Mouse (Mus musculus): ENCODE results near the gene Hibch. TPM values are rescaled to one million over a fixed set of nuclear protein-coding genes. Genes with fewer than 3 reads are reported as not detected.
"Not testable (repeated sequence)": the region's sequence is repeated elsewhere in the genome, so short reads cannot be mapped to it uniquely, and the experiment has no call there.

Hibch gene
- polyA plus RNA-seq, 1 experiment from 2014 or later, result 29.0 TPM

DNA sequence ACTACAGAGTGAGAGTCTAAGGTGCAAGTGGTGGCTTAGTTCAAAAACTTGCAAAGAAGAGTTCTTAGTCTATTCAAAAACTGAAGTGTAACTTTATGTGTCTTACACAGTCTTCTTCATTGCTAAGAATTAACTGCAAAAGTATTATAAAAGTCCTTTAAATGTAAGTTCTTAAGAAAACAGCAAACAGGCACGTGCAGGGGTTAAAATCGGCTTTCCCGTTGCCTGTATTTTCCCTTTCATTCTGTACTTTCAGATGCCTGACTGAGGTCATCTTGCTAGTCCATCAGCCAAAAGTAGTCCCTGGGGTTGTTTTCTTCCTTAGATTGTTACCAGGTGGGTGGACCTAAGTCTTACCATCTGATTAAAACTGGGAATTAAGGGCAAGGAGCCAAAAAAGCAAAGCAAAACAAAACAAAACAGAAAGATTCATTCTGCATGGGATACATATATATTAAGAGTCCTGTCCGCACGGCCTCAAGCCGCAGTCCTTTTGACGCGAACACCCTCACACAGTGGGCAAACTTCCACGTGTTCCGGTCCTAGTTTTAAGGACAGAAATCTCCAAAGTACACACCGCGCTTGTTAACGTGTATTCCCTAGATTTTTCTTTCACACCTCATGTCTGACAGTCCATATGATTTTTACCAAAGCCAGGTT lies 28.4 kb upstream of the Hibch start:
- 51% methylated on average over 13 of the region's 13 CpGs for WGBS

GRCm38 (mm10) chr1:52816910-52817812 lies 27.6 kb upstream of the Hibch start, which contains the start of gene Inpp1:
Gene Inpp1 (minus strand): TSS chr1:52817688.
- no peaks in the 10 kb centered on the region for H3K9me3 ChIP-seq (ENCODE audit: control insufficient read depth, low read length)
- H3K9ac ChIP-seq (ENCODE audit: low read depth, low read length), result peak within 1 kb of the TSS; percentile 96
- H3K36me3 ChIP-seq (ENCODE audit: control insufficient read depth, insufficient read depth, low read length), result no peaks in the 10 kb centered on the region
- under 1% methylated on average over 53 of the region's 59 CpGs for WGBS
- H3K4me3 ChIP-seq (ENCODE audit: low read length), result peak within 1 kb of the TSS; percentile 76
- no peaks in the 10 kb centered on the region for H3K27me3 ChIP-seq (replicated peaks; ENCODE audit: control insufficient read depth, insufficient read depth, low read length)
- peak; percentile 92 for ATAC-seq
- peak within 1 kb of the TSS; percentile 69 for H3K4me2 ChIP-seq (ENCODE audit: low read length)
- H3K4me1 ChIP-seq (ENCODE audit: control insufficient read depth, insufficient read depth, low read depth, low read length), result peaks cover 7% of the 10 kb centered on the region
- H3K27ac ChIP-seq (ENCODE audit: low read depth, low read length), result peak within 1 kb of the TSS; percentile 93

More for the DNA sequence above, 28.4 kb upstream of the Hibch start:
- Histone ChIP-seq H3K9ac (ENCODE audit: low read depth, low read length) (peak overlapping the region; percentile 96), H3K36me3 (ENCODE audit: control insufficient read depth, insufficient read depth, low read length) (no peaks in the 10 kb centered on the region), H3K4me3 (ENCODE audit: low read length) (peak overlapping the region; percentile 76), H3K9me3 (ENCODE audit: control insufficient read depth, low read length) (no peaks in the 10 kb centered on the region), H3K4me2 (ENCODE audit: low read length) (peak overlapping the region; percentile 69), H3K27ac (ENCODE audit: low read depth, low read length) (peak overlapping the region; percentile 93), H3K4me1 (ENCODE audit: control insufficient read depth, insufficient read depth, low read depth, low read length) (peaks cover 7% of the 10 kb centered on the region), H3K27me3 (replicated peaks; ENCODE audit: control insufficient read depth, insufficient read depth, low read length) (no peaks in the 10 kb centered on the region)
- peak; percentile 22; the same call in 1 of the 2 replicates for ATAC-seq

DNA sequence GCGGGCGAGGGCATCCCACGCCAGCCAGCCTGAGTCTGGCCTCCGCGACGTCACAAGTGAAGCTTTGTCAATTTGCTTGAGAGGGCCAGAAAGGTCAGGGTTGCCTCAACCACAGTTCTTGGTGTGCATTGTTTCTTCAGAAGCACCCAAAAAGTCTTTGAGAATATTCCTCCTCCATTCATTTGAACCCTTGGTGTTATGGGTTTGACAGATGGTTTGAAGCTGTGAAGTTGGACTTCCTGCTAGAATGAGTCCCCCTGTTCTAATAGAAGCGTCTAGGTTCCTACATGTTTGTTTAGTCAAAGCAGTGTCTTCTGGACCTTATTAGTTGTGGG lies 26.9 kb upstream of the Hibch start:
- Histone ChIP-seq H3K9me3 (ENCODE audit: control insufficient read depth, low read length) (no peaks in the 10 kb centered on the region), H3K4me2 (ENCODE audit: low read length) (peak overlapping the region; percentile 69), H3K27ac (ENCODE audit: low read depth, low read length) (peak overlapping the region; percentile 93), H3K27me3 (replicated peaks; ENCODE audit: control insufficient read depth, insufficient read depth, low read length) (no peaks in the 10 kb centered on the region), H3K4me1 (ENCODE audit: control insufficient read depth, insufficient read depth, low read depth, low read length) (peaks cover 7% of the 10 kb centered on the region), H3K4me3 (ENCODE audit: low read length) (peak overlapping the region; percentile 76), H3K9ac (ENCODE audit: low read depth, low read length) (peak overlapping the region; percentile 96), H3K36me3 (ENCODE audit: control insufficient read depth, insufficient read depth, low read length) (no peaks in the 10 kb centered on the region)
- ATAC-seq, result no peak
- WGBS, result 2% methylated on average over 7 of the region's 7 CpGs

- no peak overlapping the region for H3K4me2 ChIP-seq (ENCODE audit: low read length)
- ATAC-seq, result no peak
- H3K36me3 ChIP-seq (ENCODE audit: control insufficient read depth, insufficient read depth, low read length), result no peaks in the 10 kb centered on the region
- H3K4me1 ChIP-seq (ENCODE audit: control insufficient read depth, insufficient read depth, low read depth, low read length), result no peaks in the 10 kb centered on the region
- no peak overlapping the region for H3K9ac ChIP-seq (ENCODE audit: low read depth, low read length)
- H3K27me3 ChIP-seq (replicated peaks; ENCODE audit: control insufficient read depth, insufficient read depth, low read length), result no peaks in the 10 kb centered on the region
- no peak overlapping the region for H3K4me3 ChIP-seq (ENCODE audit: low read length)
- H3K27ac ChIP-seq (ENCODE audit: low read depth, low read length), result no peak overlapping the region
- 98% methylated on average over 3 of the region's 3 CpGs for WGBS
- H3K9me3 ChIP-seq (ENCODE audit: control insufficient read depth, low read length), result no peaks in the 10 kb centered on the region
Measured at GRCm38 (mm10) chr1:52839099-52839498, 5.6 kb upstream of the Hibch start.

GRCm38 (mm10) chr1:52844354-52844753 lies 375 bp upstream of the Hibch start:
- Histone ChIP-seq H3K4me1 (ENCODE audit: control insufficient read depth, insufficient read depth, low read depth, low read length) (peaks cover 4% of the 10 kb centered on the region; the same call in 1 of the 2 replicates), H3K36me3 (ENCODE audit: control insufficient read depth, insufficient read depth, low read length) (no peaks in the 10 kb centered on the region), H3K4me2 (ENCODE audit: low read length) (peak overlapping the region; percentile 53), H3K27me3 (replicated peaks; ENCODE audit: control insufficient read depth, insufficient read depth, low read length) (no peaks in the 10 kb centered on the region), H3K9ac (ENCODE audit: low read depth, low read length) (no peak overlapping the region), H3K4me3 (ENCODE audit: low read length) (peak overlapping the region; percentile 66), H3K27ac (ENCODE audit: low read depth, low read length) (no peak overlapping the region), H3K9me3 (ENCODE audit: control insufficient read depth, low read length) (no peaks in the 10 kb centered on the region)
- peak; percentile 48 for ATAC-seq
- WGBS, result 24% methylated on average over 3 of the region's 3 CpGs

DNA sequence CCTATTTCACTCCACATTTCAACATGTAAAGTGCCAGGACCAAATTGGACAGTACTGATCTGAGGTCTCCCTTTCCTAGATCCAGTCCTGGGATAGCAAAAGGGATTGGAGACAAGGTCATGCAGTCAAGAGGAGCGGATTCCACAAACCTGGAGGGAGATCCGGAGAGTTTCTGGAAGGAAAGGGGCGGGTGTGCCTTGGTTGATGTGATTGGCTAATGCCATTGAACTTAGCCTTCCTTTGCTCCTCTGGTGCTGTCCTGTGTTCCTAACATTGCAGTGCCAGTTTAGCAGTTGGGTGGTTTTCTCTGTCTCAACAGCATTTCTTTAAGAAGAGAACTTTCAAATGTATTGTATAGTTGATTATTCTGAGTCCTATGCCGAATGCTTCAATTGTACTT lies 1.8 kb downstream of the Hibch start:
- H3K9ac ChIP-seq (ENCODE audit: low read depth, low read length), result no peak overlapping the region
- H3K4me2 ChIP-seq (ENCODE audit: low read length), result no peak overlapping the region
- 93% methylated on average over 4 of the region's 4 CpGs for WGBS
- peaks cover 4% of the 10 kb centered on the region; the same call in 1 of the 2 replicates for H3K4me1 ChIP-seq (ENCODE audit: control insufficient read depth, insufficient read depth, low read depth, low read length)
- no peaks in the 10 kb centered on the region for H3K27me3 ChIP-seq (replicated peaks; ENCODE audit: control insufficient read depth, insufficient read depth, low read length)
- ATAC-seq, result no peak
- H3K27ac ChIP-seq (ENCODE audit: low read depth, low read length), result no peak overlapping the region
- H3K9me3 ChIP-seq (ENCODE audit: control insufficient read depth, low read length), result no peaks in the 10 kb centered on the region
- no peak overlapping the region for H3K4me3 ChIP-seq (ENCODE audit: low read length)
- H3K36me3 ChIP-seq (ENCODE audit: control insufficient read depth, insufficient read depth, low read length), result no peaks in the 10 kb centered on the region

DNA sequence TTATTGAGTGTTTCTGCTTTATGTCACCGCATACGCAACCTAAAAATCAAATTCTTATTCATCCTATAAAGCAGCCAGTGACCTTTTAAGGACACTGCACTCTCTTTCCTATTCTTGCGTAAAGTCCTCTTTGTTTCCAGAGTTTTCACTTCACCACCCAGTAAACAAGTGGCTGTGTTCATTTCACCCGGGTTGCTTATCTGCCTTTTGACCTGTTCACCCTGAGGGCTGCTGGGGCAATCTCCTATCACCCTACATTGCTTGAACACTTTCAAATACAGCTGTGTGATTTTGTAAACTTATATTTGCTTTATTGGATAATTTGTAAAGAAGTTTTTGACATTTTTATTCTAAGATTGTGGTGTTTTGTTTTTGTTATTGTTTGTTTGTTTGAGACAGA lies 4.7 kb downstream of the Hibch start:
- WGBS, result 71% methylated on average over 4 of the region's 4 CpGs
- H3K4me3 ChIP-seq (ENCODE audit: low read length), result no peak overlapping the region
- ATAC-seq, result no peak
- H3K4me2 ChIP-seq (ENCODE audit: low read length), result no peak overlapping the region
- H3K9me3 ChIP-seq (ENCODE audit: control insufficient read depth, low read length), result no peaks in the 10 kb centered on the region
- no peaks in the 10 kb centered on the region for H3K27me3 ChIP-seq (replicated peaks; ENCODE audit: control insufficient read depth, insufficient read depth, low read length)
- H3K27ac ChIP-seq (ENCODE audit: low read depth, low read length), result no peak overlapping the region
- H3K9ac ChIP-seq (ENCODE audit: low read depth, low read length), result no peak overlapping the region
- no peaks in the 10 kb centered on the region for H3K36me3 ChIP-seq (ENCODE audit: control insufficient read depth, insufficient read depth, low read length)
- peaks cover 4% of the 10 kb centered on the region; the same call in 1 of the 2 replicates for H3K4me1 ChIP-seq (ENCODE audit: control insufficient read depth, insufficient read depth, low read depth, low read length)

DNA sequence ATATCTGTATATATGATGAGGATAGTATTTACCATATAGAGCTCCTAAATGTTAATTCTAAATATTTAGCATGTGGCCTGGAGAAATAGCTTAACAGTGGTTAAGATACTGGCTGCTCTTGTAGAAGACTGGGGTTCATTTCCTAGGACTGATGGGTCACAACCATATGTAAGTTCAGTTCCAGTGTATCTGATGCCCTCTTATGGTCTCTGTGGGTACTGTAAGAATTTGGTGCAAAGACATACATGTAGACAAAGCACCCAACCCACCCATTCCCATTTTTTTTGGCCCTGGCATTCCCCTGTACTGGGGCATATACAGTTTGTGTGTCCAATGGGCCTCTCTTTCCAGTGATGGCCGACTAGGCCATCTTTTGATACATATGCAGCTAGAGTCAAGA lies 9.3 kb downstream of the Hibch start:
- not testable (repeated sequence) for H3K9me3 ChIP-seq (ENCODE audit: control insufficient read depth, low read length); H3K36me3 ChIP-seq (ENCODE audit: control insufficient read depth, insufficient read depth, low read length); H3K9ac ChIP-seq (ENCODE audit: low read depth, low read length); H3K4me2 ChIP-seq (ENCODE audit: low read length); H3K4me1 ChIP-seq (ENCODE audit: control insufficient read depth, insufficient read depth, low read depth, low read length); H3K4me3 ChIP-seq (ENCODE audit: low read length); H3K27me3 ChIP-seq (replicated peaks; ENCODE audit: control insufficient read depth, insufficient read depth, low read length); H3K27ac ChIP-seq (ENCODE audit: low read depth, low read length)
- ATAC-seq, result peak; percentile 64; the same call in 1 of the 2 replicates
- WGBS, result no CpG with 5 or more reads among the region's 1 CpGs

DNA sequence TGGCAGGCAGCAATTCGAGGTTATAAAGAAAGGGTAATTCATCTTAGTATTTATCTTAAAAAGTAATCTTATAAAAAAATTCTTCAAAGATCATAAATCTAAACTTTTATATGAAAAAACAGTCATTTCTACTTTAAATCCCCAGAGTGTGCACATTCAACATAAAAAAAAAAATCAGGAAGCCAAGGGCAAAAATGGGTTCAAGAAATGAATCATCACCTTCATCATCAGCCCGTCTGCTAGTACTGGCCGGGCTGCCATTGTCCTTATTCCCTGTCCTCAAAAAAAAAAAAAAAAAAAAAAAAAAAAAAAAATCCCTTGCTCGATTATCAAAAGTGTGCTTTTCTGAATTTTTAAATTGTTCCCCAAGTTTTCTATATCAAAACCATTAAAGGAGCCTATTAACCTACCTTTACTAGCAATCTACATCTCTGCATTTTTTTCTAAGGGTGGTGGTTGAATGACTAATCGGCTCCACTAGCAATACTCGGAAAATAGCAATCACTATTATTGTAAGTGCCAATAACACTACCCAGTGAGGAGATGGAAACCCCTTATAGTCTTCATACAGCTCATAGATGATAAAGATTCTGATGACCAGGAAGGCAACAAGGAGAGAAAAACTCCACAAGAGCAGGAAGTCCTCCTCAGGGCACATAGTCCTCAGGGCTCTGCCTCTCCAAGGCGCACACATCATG lies 11.3 kb downstream of the Hibch start:
- H3K4me3 ChIP-seq (ENCODE audit: low read length), result no peak overlapping the region
- no peak overlapping the region for H3K9ac ChIP-seq (ENCODE audit: low read depth, low read length)
- no peaks in the 10 kb centered on the region for H3K27me3 ChIP-seq (replicated peaks; ENCODE audit: control insufficient read depth, insufficient read depth, low read length)
- ATAC-seq, result no peak
- peaks cover 4% of the 10 kb centered on the region; the same call in 1 of the 2 replicates for H3K36me3 ChIP-seq (ENCODE audit: control insufficient read depth, insufficient read depth, low read length)
- no peak overlapping the region for H3K27ac ChIP-seq (ENCODE audit: low read depth, low read length)
- H3K9me3 ChIP-seq (ENCODE audit: control insufficient read depth, low read length), result no peaks in the 10 kb centered on the region
- H3K4me2 ChIP-seq (ENCODE audit: low read length), result no peak overlapping the region
- H3K4me1 ChIP-seq (ENCODE audit: control insufficient read depth, insufficient read depth, low read depth, low read length), result no peaks in the 10 kb centered on the region
- WGBS, result 85% methylated on average over 7 of the region's 7 CpGs
